In genomic region chrX:36804196-36804595, GRCm38 (mm10) we compare ENCODE assay signal across 11 mouse cellular contexts. TPM values are rescaled to one million over a fixed set of nuclear protein-coding genes. Genes with fewer than 3 reads are reported as not detected.
DNase-seq lines count a peak whose midpoint lies in the region; ATAC-seq and TF ChIP-seq lines count a peak whose summit lies in the region.
"Had no signal": no experiment of that assay in that cellular context is flagged by ENCODE, and none has a peak within 500 bp of the region (broad histone marks: within the 10 kb centered on the region; RNA-seq: fewer than 3 reads in every experiment).

No protein-coding gene starts in this region.

- no peaks in the 10 kb centered on the region for H3K36me3 ChIP-seq in liver, adult 2 months (ENCODE audit: control insufficient read depth, insufficient read depth, low read length)
- no peaks in the 10 kb centered on the region for H3K36me3 ChIP-seq in liver, embryonic 11.5 days (ENCODE audit: control insufficient read depth, insufficient read depth, low read length)
- H3K36me3 ChIP-seq: embryonic facial prominence, embryonic 15.5 days; heart, embryonic 15.5 days had no signal

- no peak overlapping the region for H3K4me2 ChIP-seq in liver, embryonic 11.5 days
- H3K4me2 ChIP-seq: embryonic facial prominence, embryonic 15.5 days; heart, embryonic 15.5 days had no signal

- H3K27ac ChIP-seq in liver, adult 2 months (replicated peaks; ENCODE audit: insufficient read depth, low read depth, low read length): peak overlapping the region; percentile 57; the same call in 1 of the 2 replicates
- H3K27ac ChIP-seq in liver, embryonic 11.5 days (ENCODE audit: low read depth, low read length): no peak overlapping the region
- H3K27ac ChIP-seq: embryonic facial prominence, embryonic 15.5 days; heart, embryonic 15.5 days had no signal

- H3K9me3 ChIP-seq in liver, embryonic 11.5 days (ENCODE audit: control insufficient read depth, low read length): no peaks in the 10 kb centered on the region
- H3K9me3 ChIP-seq: embryonic facial prominence, embryonic 15.5 days; heart, embryonic 15.5 days had no signal

- intact Hi-C loops in gastrocnemius, postnatal 14 days (cut with DNase I; ENCODE audit: low total_unique reads): no loop called here
- intact Hi-C loops in left cerebral cortex, postnatal 4 days (cut with DNase I): no loop called here

- H3K9ac ChIP-seq in liver, adult 2 months (ENCODE audit: low read depth, low read length): no peak overlapping the region
- H3K9ac ChIP-seq in liver, embryonic 11.5 days (ENCODE audit: low read depth, low read length): no peak overlapping the region
- H3K9ac ChIP-seq: embryonic facial prominence, embryonic 15.5 days; heart, embryonic 15.5 days had no signal

- no peak overlapping the region for H3K4me3 ChIP-seq in liver, adult 2 months (ENCODE audit: insufficient read depth, low read depth, low read length)
- no peak overlapping the region for H3K4me3 ChIP-seq in liver, embryonic 11.5 days (ENCODE audit: low read depth, low read length)
- H3K4me3 ChIP-seq: embryonic facial prominence, embryonic 15.5 days; heart, embryonic 15.5 days had no signal

- H3K27me3 ChIP-seq in liver, adult 2 months (ENCODE audit: control insufficient read depth, insufficient read depth, low read length): no peaks in the 10 kb centered on the region
- no peaks in the 10 kb centered on the region for H3K27me3 ChIP-seq in liver, embryonic 11.5 days (replicated peaks; ENCODE audit: control insufficient read depth, insufficient read depth, low read length)
- H3K27me3 ChIP-seq: embryonic facial prominence, embryonic 15.5 days; heart, embryonic 15.5 days had no signal

- no peak for TF ChIP-seq CTCF in liver, adult 2 months (IDR thresholded peaks at IDR 0.05; ENCODE audit: low read depth, low read length)

- ATAC-seq in liver, embryonic 11.5 days (replicated peaks; ENCODE audit: low FRiP score): no peak

- no peak for TF ChIP-seq POLR2A in liver, adult 2 months (IDR thresholded peaks at IDR 0.05; ENCODE audit: extremely low read depth, insufficient read depth, low read length)

- no peaks in the 10 kb centered on the region for H3K79me2 ChIP-seq in liver, adult 2 months (ENCODE audit: control insufficient read depth, insufficient read depth, low read length)

- WGBS in liver, adult 2 months: 5% methylated on average over 5 of the region's 5 CpGs
- 72% methylated on average over 5 of the region's 5 CpGs for WGBS in liver, embryonic 11.5 days

- H3K4me1 ChIP-seq in liver, adult 2 months (ENCODE audit: control insufficient read depth, insufficient read depth, low read length): peaks cover 15% of the 10 kb centered on the region; the same call in 1 of the 2 replicates
- H3K4me1 ChIP-seq in liver, embryonic 11.5 days (replicated peaks; ENCODE audit: control insufficient read depth, insufficient read depth, low read length): peaks cover 2% of the 10 kb centered on the region; the same call in 1 of the 2 replicates

- DNase-seq in liver, adult 2 months (ENCODE audit: extremely low read depth, low read depth, low spot score): peak; percentile 83
- DNase-seq in liver, embryonic 11.5 days (ENCODE audit: low spot score): no peak
- DNase-seq in gastrocnemius, postnatal 14 days: peak; percentile 52
- peak; percentile 54 to 88 for DNase-seq in kidney, postnatal 25 days
- peak; percentile 55 for DNase-seq in yolk sac, embryonic 10.5 days (ENCODE audit: low spot score)
- DNase-seq in layer of hippocampus, postnatal 36 days: no peak
- DNase-seq in cerebellum, postnatal 25 days: no peak
- DNase-seq in left cerebral cortex, postnatal 4 days: no peak
- DNase-seq: layer of hippocampus, adult 9-11 months had no signal

RNA-seq across cellular contexts. Expression of gene Slc25a5, which starts 8.7 kb away (rescaled TPM):
- total RNA-seq in liver, adult 2 months (2014; rRNA removed): 748 and 759 TPM in 2 replicates
- polyA plus RNA-seq in liver, adult 2 months (2012; rRNA removed): 693 and 735 TPM in 2 replicates
- polyA plus RNA-seq in liver, embryonic 11.5 days (2014; fragmentation: Nextera tagmentation; extraction: Ambion mirVana): 942 and 1,011 TPM in 2 replicates
- total RNA-seq in gastrocnemius, postnatal 14 days (2021): 100 to 1,000 TPM; 163 to 168 TPM
- 100 to 1,000 TPM; 336 to 357 TPM for total RNA-seq in layer of hippocampus, postnatal 36 days (2021)
- total RNA-seq in left cerebral cortex, postnatal 4 days (2021): 100 to 1,000 TPM; 265 to 267 TPM

Comparison
In these comparisons a context has a peak if more than half of its experiments do, and no peak if none do; other contexts are left out.
1. DNase-seq: peak in liver, adult 2 months (single experiment), gastrocnemius, postnatal 14 days (single experiment), kidney, postnatal 25 days (2 of 2) and yolk sac, embryonic 10.5 days (single experiment); none in liver, embryonic 11.5 days (single experiment), layer of hippocampus, postnatal 36 days (0 of 2), cerebellum, postnatal 25 days (0 of 2) and left cerebral cortex, postnatal 4 days (single experiment).